Comparison of ENCODE assay signal across 11 mouse cellular contexts in genomic region chr6:39317854-39318630, GRCm38 (mm10). TPM values are rescaled to one million over a fixed set of nuclear protein-coding genes. Genes with fewer than 3 reads are reported as not detected.
A peak's percentile ranks its signal among the peaks of the same experiment; 100 is the strongest.
DNase-seq lines count a peak whose midpoint lies in the region; ATAC-seq lines count a peak whose summit lies in the region.
"Had no signal": no experiment of that assay in that cellular context is flagged by ENCODE, and none has a peak within 500 bp of the region (broad histone marks: within the 10 kb centered on the region; RNA-seq: fewer than 3 reads in every experiment).

No protein-coding gene starts in this region.

- 85% methylated on average over 10 of the region's 10 CpGs for WGBS in midbrain, embryonic 11.5 days
- 87% methylated on average over 10 of the region's 10 CpGs for WGBS in midbrain, embryonic 15.5 days

- H3K36me3 ChIP-seq in midbrain, embryonic 11.5 days (ENCODE audit: control insufficient read depth, insufficient read depth, low read length), result no peaks in the 10 kb centered on the region
- no peaks in the 10 kb centered on the region for H3K36me3 ChIP-seq in midbrain, embryonic 15.5 days (replicated peaks)

- H3K9ac ChIP-seq in midbrain, embryonic 11.5 days (ENCODE audit: low read length), result no peak overlapping the region
- H3K9ac ChIP-seq in midbrain, embryonic 15.5 days, result no peak overlapping the region

- no peak overlapping the region for H3K27ac ChIP-seq in midbrain, embryonic 11.5 days (ENCODE audit: low read depth, low read length)
- H3K27ac ChIP-seq in midbrain, embryonic 15.5 days, result no peak overlapping the region

- H3K4me1 ChIP-seq in midbrain, embryonic 11.5 days (ENCODE audit: control insufficient read depth, insufficient read depth, low read length), result no peaks in the 10 kb centered on the region
- H3K4me1 ChIP-seq in midbrain, embryonic 15.5 days, result peaks cover 5% of the 10 kb centered on the region; the same call in 1 of the 2 replicates

- no peak overlapping the region for H3K4me2 ChIP-seq in midbrain, embryonic 11.5 days
- H3K4me2 ChIP-seq in midbrain, embryonic 15.5 days, result no peak overlapping the region
- H3K4me2 ChIP-seq: liver, embryonic 11.5 days had no signal

- ATAC-seq in midbrain, embryonic 11.5 days (ENCODE audit: low FRiP score), result no peak
- no peak for ATAC-seq in midbrain, embryonic 15.5 days (replicated peaks)
- ATAC-seq in megakaryocyte progenitor cell, adult 5-6 weeks (replicated peaks; ENCODE audit: poor library complexity), result peak; percentile 67

- peak; percentile 29 for DNase-seq in cerebellum, adult 9-11 months
- DNase-seq in cerebellum, adult 8-10 months, result no peak
- DNase-seq in midbrain, embryonic 11.5 days (ENCODE audit: low spot score, missing footprints), result peak; percentile 62
- DNase-seq in heart, adult 8-10 months (ENCODE audit: low spot score), result peak; percentile 24
- no peak for DNase-seq in urinary bladder, postnatal 10 days (ENCODE audit: low spot score)
- DNase-seq in gastrocnemius, postnatal 25 days, result no peak
- DNase-seq: gastrocnemius, postnatal 10 days; kidney, postnatal 10 days had no signal

- H3K4me3 ChIP-seq in midbrain, embryonic 11.5 days (ENCODE audit: low read depth, low read length), result no peak overlapping the region
- no peak overlapping the region for H3K4me3 ChIP-seq in midbrain, embryonic 15.5 days

- H3K9me3 ChIP-seq in midbrain, embryonic 11.5 days (ENCODE audit: control insufficient read depth, low read length), result no peaks in the 10 kb centered on the region
- H3K9me3 ChIP-seq in midbrain, embryonic 15.5 days, result no peaks in the 10 kb centered on the region

- H3K27me3 ChIP-seq in midbrain, embryonic 11.5 days (ENCODE audit: control insufficient read depth, insufficient read depth, low read length), result no peaks in the 10 kb centered on the region
- H3K27me3 ChIP-seq in midbrain, embryonic 15.5 days (replicated peaks), result no peaks in the 10 kb centered on the region

RNA-seq across cellular contexts. Expression of gene Slc37a3, which starts 59.4 kb away (rescaled TPM):
- polyA plus RNA-seq in midbrain, embryonic 11.5 days (2014; fragmentation: Nextera tagmentation; extraction: Ambion mirVana), result 43.6 and 50.7 TPM in 2 replicates
- polyA plus RNA-seq in midbrain, embryonic 15.5 days (2015; fragmentation: Nextera tagmentation; extraction: Ambion mirVana), result 62.8 and 65.8 TPM in 2 replicates
- 10 to 100 TPM; 18.9 to 25.0 (median 19.7) TPM for total RNA-seq in heart, adult 8-10 months (2022)
- 0.59 and 0.73 TPM in 2 replicates for total RNA-seq in megakaryocyte progenitor cell, adult 5-6 weeks (2015)
- total RNA-seq in megakaryocyte progenitor cell, adult 5-6 weeks (2017), result 1.7 and 3.4 TPM in 2 replicates
- 10 to 100 TPM; 12.1 to 13.7 TPM for total RNA-seq in gastrocnemius, postnatal 25 days (2021)

Comparison
In these comparisons a context has a peak if more than half of its experiments do, and no peak if none do; other contexts are left out.
1. DNase-seq: peak in cerebellum, adult 9-11 months (single experiment), midbrain, embryonic 11.5 days (single experiment) and heart, adult 8-10 months (single experiment); none in cerebellum, adult 8-10 months (single experiment), urinary bladder, postnatal 10 days (single experiment) and gastrocnemius, postnatal 25 days (single experiment).